ENCODE assay signal across 20 mouse cellular contexts in genomic region chr8:93730738-93731700, GRCm38 (mm10).
DNase-seq lines count a peak whose midpoint lies in the region; ATAC-seq and TF ChIP-seq lines count a peak whose summit lies in the region.
"Had no signal": no experiment of that assay in that cellular context is flagged by ENCODE, and none has a peak within 500 bp of the region (broad histone marks: within the 10 kb centered on the region; RNA-seq: fewer than 3 reads in every experiment).

No protein-coding gene starts in this region.

- H3K36me3 ChIP-seq in forebrain, embryonic 10.5 days (replicated peaks), result no peaks in the 10 kb centered on the region
- no peaks in the 10 kb centered on the region for H3K36me3 ChIP-seq in forebrain, postnatal 0 days (ENCODE audit: insufficient read depth)
- H3K36me3 ChIP-seq in forebrain, embryonic 15.5 days, result no peaks in the 10 kb centered on the region
- no peaks in the 10 kb centered on the region for H3K36me3 ChIP-seq in hindbrain, embryonic 16.5 days (ENCODE audit: control insufficient read depth, insufficient read depth, low read length)
- H3K36me3 ChIP-seq: heart, embryonic 10.5 days; kidney, embryonic 15.5 days; neural tube, embryonic 12.5 days had no signal

- ATAC-seq in forebrain, postnatal 0 days, result no peak
- ATAC-seq in forebrain, embryonic 15.5 days (replicated peaks), result peak; percentile 80
- no peak for ATAC-seq in hindbrain, embryonic 16.5 days
- ATAC-seq: intestine, embryonic 16.5 days; liver, postnatal 0 days had no signal

- peak overlapping the region; percentile 67 for H3K27ac ChIP-seq in forebrain, embryonic 10.5 days
- H3K27ac ChIP-seq in forebrain, postnatal 0 days (ENCODE audit: low read depth, low read length), result no peak overlapping the region
- H3K27ac ChIP-seq in cortical plate, adult 2 months (ENCODE audit: insufficient read depth, low read length), result 0 out of 2 replicates have a peak overlapping the region, but pooled peaks have one; percentile 28
- H3K27ac ChIP-seq in forebrain, embryonic 15.5 days (replicated peaks), result peak overlapping the region; percentile 66
- H3K27ac ChIP-seq in hindbrain, embryonic 16.5 days (ENCODE audit: low read depth, low read length), result no peak overlapping the region
- H3K27ac ChIP-seq: heart, embryonic 10.5 days; hindbrain, embryonic 14.5 days; kidney, embryonic 15.5 days; neural tube, embryonic 12.5 days had no signal

- H3K4me2 ChIP-seq in forebrain, postnatal 0 days (ENCODE audit: low read depth), result no peak overlapping the region
- no peak overlapping the region for H3K4me2 ChIP-seq in forebrain, embryonic 15.5 days (replicated peaks)
- H3K4me2 ChIP-seq in hindbrain, embryonic 16.5 days (ENCODE audit: low read length), result no peak overlapping the region
- H3K4me2 ChIP-seq: hindbrain, embryonic 14.5 days; kidney, embryonic 15.5 days; neural tube, embryonic 12.5 days had no signal

- H3K27me3 ChIP-seq in forebrain, embryonic 10.5 days (ENCODE audit: poor library complexity, severe bottlenecking), result 0 out of 2 replicates have a peak, but pooled peaks cover 4% of the 10 kb centered on the region
- H3K27me3 ChIP-seq in forebrain, postnatal 0 days (ENCODE audit: insufficient read depth, low read length), result no peaks in the 10 kb centered on the region
- H3K27me3 ChIP-seq in forebrain, embryonic 15.5 days, result no peaks in the 10 kb centered on the region
- H3K27me3 ChIP-seq in hindbrain, embryonic 16.5 days (replicated peaks; ENCODE audit: control insufficient read depth, insufficient read depth, low read length), result no peaks in the 10 kb centered on the region
- H3K27me3 ChIP-seq: kidney, embryonic 15.5 days; neural tube, embryonic 12.5 days had no signal

- H3K4me1 ChIP-seq in forebrain, embryonic 10.5 days, result peaks cover 40% of the 10 kb centered on the region
- peaks cover 4% of the 10 kb centered on the region; the same call in 1 of the 2 replicates for H3K4me1 ChIP-seq in forebrain, postnatal 0 days (ENCODE audit: insufficient read depth)
- H3K4me1 ChIP-seq in cortical plate, adult 2 months (ENCODE audit: control insufficient read depth, insufficient read depth, low read length), result no peaks in the 10 kb centered on the region
- H3K4me1 ChIP-seq in forebrain, embryonic 15.5 days, result peaks cover 42% of the 10 kb centered on the region
- peaks cover 9% of the 10 kb centered on the region for H3K4me1 ChIP-seq in hindbrain, embryonic 16.5 days (ENCODE audit: control insufficient read depth, insufficient read depth, low read depth, low read length)
- H3K4me1 ChIP-seq: kidney, embryonic 15.5 days; neural tube, embryonic 12.5 days had no signal

- H3K4me3 ChIP-seq in forebrain, embryonic 10.5 days, result no peak overlapping the region
- no peak overlapping the region for H3K4me3 ChIP-seq in forebrain, postnatal 0 days (ENCODE audit: low read depth, low read length)
- no peak overlapping the region for H3K4me3 ChIP-seq in cortical plate, adult 2 months (ENCODE audit: insufficient read depth, low read length)
- no peak overlapping the region for H3K4me3 ChIP-seq in forebrain, embryonic 15.5 days
- no peak overlapping the region for H3K4me3 ChIP-seq in hindbrain, embryonic 16.5 days (ENCODE audit: low read length)
- H3K4me3 ChIP-seq: erythroblast, embryonic 14.5 days; heart, embryonic 10.5 days; kidney, embryonic 15.5 days; neural tube, embryonic 12.5 days had no signal

- peak; percentile 30 for DNase-seq in forebrain, embryonic 10.5 days (ENCODE audit: extremely low spot score, low spot score)
- no peak for DNase-seq in forebrain, postnatal 0 days
- peak; percentile 6 for DNase-seq in 3134 (ENCODE audit: extremely low read depth, insufficient read length, low spot score)
- DNase-seq in c-Kit-positive CD71-positive TER-119-positive erythroid progenitor cells, embryonic 14.5 days (ENCODE audit: low spot score), result no peak
- no peak for DNase-seq in kidney, postnatal 14 days
- DNase-seq: adrenal gland, adult 8-10 months; cerebellum, postnatal 36 days; heart, postnatal 10 days; liver, postnatal 0 days; lung, postnatal 10 days; thymus, postnatal 25 days had no signal

- peaks cover 6% of the 10 kb centered on the region; the same call in 1 of the 2 replicates for H3K9me3 ChIP-seq in forebrain, embryonic 10.5 days
- H3K9me3 ChIP-seq in forebrain, postnatal 0 days (ENCODE audit: low read length), result no peaks in the 10 kb centered on the region
- no peaks in the 10 kb centered on the region for H3K9me3 ChIP-seq in forebrain, embryonic 15.5 days
- no peaks in the 10 kb centered on the region for H3K9me3 ChIP-seq in hindbrain, embryonic 16.5 days (ENCODE audit: control insufficient read depth, low read length)
- H3K9me3 ChIP-seq: heart, embryonic 10.5 days; kidney, embryonic 15.5 days; neural tube, embryonic 12.5 days had no signal

- TF ChIP-seq POLR2A in cortical plate, adult 2 months (IDR thresholded peaks at IDR 0.05; ENCODE audit: extremely low read depth, insufficient read depth, low read length), result no peak

- no peak for TF ChIP-seq CTCF in forebrain, postnatal 0 days (IDR thresholded peaks at IDR 0.05; ENCODE audit: low read depth)
- no peak for TF ChIP-seq CTCF in cortical plate, adult 2 months (IDR thresholded peaks at IDR 0.05; ENCODE audit: extremely low read depth, insufficient read depth, low read length)

- H3K9ac ChIP-seq in forebrain, postnatal 0 days, result no peak overlapping the region
- no peak overlapping the region for H3K9ac ChIP-seq in forebrain, embryonic 15.5 days (replicated peaks)
- H3K9ac ChIP-seq in hindbrain, embryonic 16.5 days (ENCODE audit: low read depth, low read length), result no peak overlapping the region
- H3K9ac ChIP-seq: hindbrain, embryonic 14.5 days; kidney, embryonic 15.5 days; liver, postnatal 0 days; neural tube, embryonic 12.5 days had no signal

- 56% methylated on average over 14 of the region's 14 CpGs for WGBS in forebrain, embryonic 10.5 days
- WGBS in forebrain, postnatal 0 days, result 25% methylated on average over 14 of the region's 14 CpGs
- WGBS in forebrain, embryonic 15.5 days, result 18% methylated on average over 14 of the region's 14 CpGs
- WGBS in hindbrain, embryonic 16.5 days, result 60% methylated on average over 14 of the region's 14 CpGs

Comparison
In these comparisons a context has a peak if more than half of its experiments do, and no peak if none do; other contexts are left out.
1. DNase-seq: peak in forebrain, embryonic 10.5 days (single experiment) and 3134 (single experiment); none in forebrain, postnatal 0 days (single experiment), c-Kit-positive CD71-positive TER-119-positive erythroid progenitor cells, embryonic 14.5 days (single experiment) and kidney, postnatal 14 days (single experiment).
2. H3K27ac ChIP-seq: peak in forebrain, embryonic 10.5 days (single experiment), cortical plate, adult 2 months (single experiment) and forebrain, embryonic 15.5 days (single experiment); none in forebrain, postnatal 0 days (single experiment) and hindbrain, embryonic 16.5 days (single experiment).